Mouse (Mus musculus) heart, adult 2 months (tissue): ENCODE measurements at regions not wholly inside any gene's neighbourhood (a gene's known extent, or its start where the extent isn't known, plus 50 kb on each side); places are given as distances from the start of the nearest gene placed in this dataset.

ENCODE experiments used
- DNase-seq, 2 experiments: peaks; one replicate each; pipeline ENCODE4 v3.0.0; 2021
- H3K27ac ChIP-seq: fragments of 200-600 bp; 2 replicates; pipeline ENCODE4 v1.8.1; 2022
- H3K27me3 ChIP-seq: fragments of 200-500 bp; 2 replicates; pipeline ENCODE4 v1.6.1; 2012; ENCODE audit warnings: mild to moderate bottlenecking, low read length, inconsistent platforms, mixed read lengths; ENCODE audit not compliant: control insufficient read depth, insufficient read depth
- H3K36me3 ChIP-seq: fragments of 200-500 bp; 2 replicates; pipeline ENCODE4 v1.6.1; 2012; ENCODE audit warnings: low read length, inconsistent platforms; ENCODE audit not compliant: control insufficient read depth, insufficient read depth
- H3K4me1 ChIP-seq: fragments of 200-500 bp; 2 replicates; pipeline ENCODE4 v1.6.1; 2011; ENCODE audit warnings: low read length; ENCODE audit not compliant: control insufficient read depth, insufficient read depth
- H3K4me3 ChIP-seq: fragments of 200-600 bp; 2 replicates; pipeline ENCODE4 v1.8.1; 2022
- H3K79me2 ChIP-seq: fragments of 200-500 bp; replicated peaks from 2 replicates; pipeline ENCODE4 v1.6.1; 2012; ENCODE audit warnings: mild to moderate bottlenecking, inconsistent platforms, low read length, moderate library complexity, mixed read lengths; ENCODE audit not compliant: control insufficient read depth, insufficient read depth
- H3K9ac ChIP-seq: fragments of 200-500 bp; 2 replicates; pipeline ENCODE4 v1.6.1; 2012; ENCODE audit warnings: low read depth, mild to moderate bottlenecking, control low read depth, inconsistent platforms, low read length, mixed read lengths
- CTCF ChIP-seq: fragments of 200-600 bp; IDR thresholded peaks from 2 replicates; pipeline ENCODE4 v1.8.1; 2022; ENCODE audit warnings: antibody characterized with exemption, mild to moderate bottlenecking, moderate library complexity
- EP300 ChIP-seq: fragments of 200-500 bp; IDR thresholded peaks from 2 replicates; pipeline ENCODE4 v1.6.1; 2011; ENCODE audit warnings: low read depth, low read length, control low read depth; ENCODE audit not compliant: insufficient read depth
- POLR2A ChIP-seq: fragments of 200-500 bp; IDR thresholded peaks from 2 replicates; pipeline ENCODE4 v1.6.1; 2011; ENCODE audit warnings: mild to moderate bottlenecking, low read depth, low read length, control low read depth; ENCODE audit not compliant: insufficient read depth
- WGBS: fragments of 180-500 bp; shearing (Covaris S2); methylation state at CpG from one replicate; pipeline ENCODE4 v1.1.7; 2018; 5-methylcytosine and 5-hydroxymethylcytosine counted together
- intact Hi-C: fragments of 180-260 bp; cut with DNase I; formaldehyde crosslinking; loops from one replicate; pipeline ENCODE4 v1.15.1; 2025

DNA sequence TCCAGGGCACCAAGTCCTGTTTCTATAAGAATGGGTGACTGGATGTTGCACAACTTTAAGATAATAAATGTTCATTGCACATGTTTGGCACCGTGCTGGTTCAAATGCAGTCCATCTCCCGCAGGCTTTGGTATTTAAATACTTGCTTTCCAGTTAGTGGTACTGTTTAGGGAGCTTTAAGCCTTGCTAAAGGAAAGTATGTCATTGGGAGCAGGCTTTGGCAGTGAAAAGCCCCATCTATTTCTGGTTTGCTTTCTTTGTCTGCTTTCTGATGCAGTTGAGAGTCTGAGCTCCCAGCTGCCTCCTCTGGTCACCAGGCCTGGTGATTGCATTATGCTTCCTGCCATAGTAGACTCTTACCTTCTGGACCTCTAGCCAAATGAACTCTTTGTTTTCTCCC, 283.0 kb upstream of the Mmadhc start:
- H3K27ac ChIP-seq = no peak overlapping the region
- intact Hi-C loops = no loop called here
- H3K9ac ChIP-seq = no peak overlapping the region
- WGBS = 63% methylated on average over 2 of the region's 2 CpGs
- H3K27me3 ChIP-seq = no peaks in the 10 kb centered on the region
- no peak for TF ChIP-seq CTCF
- TF ChIP-seq POLR2A = no peak
- no peak for TF ChIP-seq EP300
- H3K4me1 ChIP-seq = no peaks in the 10 kb centered on the region
- no peaks in the 10 kb centered on the region for H3K36me3 ChIP-seq
- H3K79me2 ChIP-seq = no peaks in the 10 kb centered on the region
- DNase-seq = no peak
- H3K4me3 ChIP-seq = no peak overlapping the region

DNA sequence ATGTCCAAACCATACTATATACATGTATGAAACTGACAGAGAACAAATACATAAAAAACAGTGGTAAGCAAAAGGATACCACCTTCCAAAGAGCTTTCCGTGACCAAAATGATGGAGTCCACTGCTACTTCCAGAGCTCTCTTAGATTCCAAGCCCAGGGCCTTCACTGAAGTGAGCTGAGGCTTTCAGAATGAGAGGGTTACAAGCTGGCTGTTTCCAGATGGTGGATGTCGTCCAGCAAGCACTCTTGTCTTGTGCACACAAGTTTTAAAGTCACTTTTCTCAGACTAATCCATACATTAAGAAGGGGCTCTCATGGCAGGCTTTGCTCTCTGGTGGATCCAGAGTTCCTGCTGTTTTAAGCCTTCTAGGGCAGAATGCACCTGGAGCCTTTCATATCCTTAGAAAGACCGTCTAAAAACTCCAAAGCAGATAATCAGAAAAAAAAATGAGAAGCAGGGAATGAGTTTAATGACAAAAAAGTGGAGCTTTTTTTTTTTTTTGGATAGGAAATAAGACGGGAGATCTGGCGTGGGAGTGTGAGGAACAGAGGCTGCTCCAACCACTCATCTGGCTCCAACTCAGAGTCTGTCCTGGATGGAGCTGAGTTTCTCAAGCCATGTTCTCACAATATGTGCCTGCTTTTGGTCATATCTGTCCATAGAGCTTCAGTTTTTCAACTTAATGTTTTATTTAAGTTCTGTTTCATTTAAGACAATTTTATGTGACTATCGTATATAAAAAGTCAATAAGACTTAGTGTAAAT, 281.9 kb upstream of the Mmadhc start:
- TF ChIP-seq POLR2A (no peak), EP300 (no peak), CTCF (no peak)
- no peak overlapping the region for H3K4me3 ChIP-seq
- peak; percentile 9 to 20 for DNase-seq
- H3K27ac ChIP-seq = no peak overlapping the region
- intact Hi-C loops = no loop called here
- no peak overlapping the region for H3K9ac ChIP-seq
- H3K79me2 ChIP-seq = no peaks in the 10 kb centered on the region
- H3K27me3 ChIP-seq = no peaks in the 10 kb centered on the region
- 67% methylated on average over 6 of the region's 6 CpGs for WGBS
- no peaks in the 10 kb centered on the region for H3K36me3 ChIP-seq
- no peaks in the 10 kb centered on the region for H3K4me1 ChIP-seq

DNA sequence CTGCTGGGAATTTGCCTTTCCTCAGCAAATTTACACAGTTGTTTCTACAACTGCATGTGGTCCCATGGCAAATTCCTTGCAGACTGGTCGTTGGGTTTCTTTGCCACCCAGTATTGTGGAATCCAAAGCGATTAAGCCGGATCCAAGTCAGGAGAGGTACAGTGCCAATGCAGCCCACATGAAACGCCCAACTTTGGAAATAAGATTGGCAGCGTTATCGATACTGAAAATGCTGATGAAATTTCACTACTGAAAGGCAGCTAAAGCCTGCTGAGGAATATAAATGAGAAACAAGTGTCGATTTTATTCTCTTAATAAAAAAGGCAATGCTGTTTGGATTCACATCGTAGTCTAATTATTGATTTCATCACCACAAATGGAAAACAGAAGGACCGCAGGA, 281.1 kb upstream of the Mmadhc start:
- Histone ChIP-seq H3K9ac (no peak overlapping the region), H3K79me2 (no peaks in the 10 kb centered on the region), H3K27ac (no peak overlapping the region), H3K4me1 (no peaks in the 10 kb centered on the region), H3K36me3 (no peaks in the 10 kb centered on the region), H3K27me3 (no peaks in the 10 kb centered on the region), H3K4me3 (no peak overlapping the region)
- 80% methylated on average over 9 of the region's 9 CpGs for WGBS
- DNase-seq = no peak
- intact Hi-C loops = no loop called here
- no peak for TF ChIP-seq EP300
- no peak for TF ChIP-seq CTCF
- TF ChIP-seq POLR2A = no peak

DNA sequence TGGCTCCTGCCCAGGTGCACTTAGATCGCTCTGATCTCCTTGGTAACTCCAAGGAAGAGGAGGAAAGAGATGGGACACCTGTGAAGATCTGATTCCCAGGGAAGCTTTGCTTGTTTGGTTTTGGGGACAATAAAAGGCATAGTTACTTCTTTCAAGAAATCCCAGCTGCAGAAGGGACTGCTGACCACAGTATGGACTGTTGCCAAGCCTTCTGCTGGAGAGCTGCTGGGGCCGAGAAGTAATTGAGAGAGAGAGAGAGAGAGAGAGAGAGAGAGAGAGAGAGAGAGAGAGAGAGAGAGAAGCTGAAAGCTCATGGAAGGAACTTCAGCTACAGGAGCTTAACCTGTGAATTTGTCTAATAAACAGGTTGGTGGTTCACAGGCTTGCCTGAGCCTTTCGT, 276.9 kb upstream of the Mmadhc start:
- no peaks in the 10 kb centered on the region for H3K27me3 ChIP-seq
- no peak overlapping the region for H3K4me3 ChIP-seq
- no peak overlapping the region for H3K27ac ChIP-seq
- intact Hi-C loops = no loop called here
- 49% methylated on average over 3 of the region's 3 CpGs for WGBS
- no peak overlapping the region for H3K9ac ChIP-seq
- H3K4me1 ChIP-seq = no peaks in the 10 kb centered on the region
- no peak for TF ChIP-seq CTCF
- no peak for TF ChIP-seq EP300
- no peak for TF ChIP-seq POLR2A
- DNase-seq = no peak
- H3K79me2 ChIP-seq = no peaks in the 10 kb centered on the region
- H3K36me3 ChIP-seq = no peaks in the 10 kb centered on the region

DNA sequence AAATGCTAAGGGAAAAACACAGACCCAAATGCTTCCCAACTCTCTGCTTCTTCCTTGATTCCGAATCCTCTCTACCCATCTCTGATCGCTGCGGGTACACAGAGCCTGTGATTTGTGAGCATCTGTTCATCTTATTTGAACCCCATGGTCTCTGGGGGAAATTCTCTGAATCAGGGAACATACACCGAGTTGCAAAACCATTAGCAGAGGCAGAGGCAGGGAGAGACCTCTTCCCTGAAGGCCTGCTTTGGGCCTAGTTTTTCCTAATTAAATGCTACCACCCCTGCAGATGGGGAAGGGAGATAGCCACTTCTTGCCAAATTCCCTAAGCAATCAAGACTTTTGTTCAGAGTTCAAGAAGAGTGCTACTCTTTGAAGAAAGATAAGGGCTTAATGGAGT, 274.4 kb upstream of the Mmadhc start:
- Histone ChIP-seq H3K36me3 (no peaks in the 10 kb centered on the region), H3K9ac (no peak overlapping the region), H3K27ac (no peak overlapping the region), H3K4me3 (no peak overlapping the region), H3K4me1 (no peaks in the 10 kb centered on the region), H3K79me2 (no peaks in the 10 kb centered on the region), H3K27me3 (no peaks in the 10 kb centered on the region)
- DNase-seq = no peak
- TF ChIP-seq CTCF = no peak
- no peak for TF ChIP-seq POLR2A
- TF ChIP-seq EP300 = no peak
- intact Hi-C loops = no loop called here
- 81% methylated on average over 4 of the region's 4 CpGs for WGBS

DNA sequence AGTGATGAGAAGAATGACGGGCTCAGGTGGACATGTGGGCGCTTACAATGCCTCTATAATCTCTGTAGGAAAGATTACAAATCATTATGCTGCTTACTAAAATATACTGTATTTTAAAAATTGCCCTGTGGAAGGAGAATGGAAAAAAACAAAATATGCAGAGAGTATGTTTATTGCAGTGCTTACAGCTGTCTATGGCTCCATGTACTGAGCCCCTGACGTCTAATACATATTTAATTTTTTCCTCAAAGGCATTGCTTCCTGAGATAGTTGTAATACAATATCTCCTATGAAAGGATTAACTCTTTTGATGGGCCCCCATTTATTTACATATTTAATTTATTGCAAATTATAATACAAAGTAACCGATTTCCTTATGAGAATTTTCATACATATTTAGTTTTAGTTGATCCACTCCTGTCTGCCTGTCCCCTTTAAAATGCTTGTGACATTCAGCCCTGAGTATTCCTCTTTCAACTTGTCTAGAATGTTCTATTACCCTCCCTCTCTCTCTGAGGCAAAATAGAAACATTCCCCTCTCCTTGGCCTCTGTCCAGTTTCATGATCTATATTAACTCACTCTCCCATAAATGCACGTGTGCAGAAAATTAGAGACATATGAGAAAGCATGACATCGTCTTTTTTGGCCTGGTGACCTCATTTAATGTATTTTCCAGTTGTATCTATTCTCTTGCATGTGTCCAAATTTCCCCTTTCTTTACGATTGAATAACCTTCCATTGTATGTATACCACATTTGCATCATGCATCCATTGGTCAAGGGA, 273.1 kb upstream of the Mmadhc start:
- no peaks in the 10 kb centered on the region for H3K27me3 ChIP-seq
- intact Hi-C loops = no loop called here
- H3K36me3 ChIP-seq = no peaks in the 10 kb centered on the region
- no peak overlapping the region for H3K9ac ChIP-seq
- no peak for TF ChIP-seq EP300
- no peak for TF ChIP-seq CTCF
- no peaks in the 10 kb centered on the region for H3K4me1 ChIP-seq
- WGBS = 76% methylated on average over 7 of the region's 7 CpGs
- H3K79me2 ChIP-seq = no peaks in the 10 kb centered on the region
- no peak overlapping the region for H3K27ac ChIP-seq
- no peak overlapping the region for H3K4me3 ChIP-seq
- DNase-seq = no peak
